Mouse (Mus musculus) regulatory T cell (primary cell): ENCODE measurements around the gene Gas7.

Experiments used
- in situ Hi-C: fragments of 300-600 bp; cut with MboI, MseI; formaldehyde crosslinking; loops from one replicate; pipeline ENCODE4 v1.15.1; 2025; ENCODE audit warnings: high pct_unique_total_duplicates

Gene Gas7

GRCm38 (mm10) chr11:67570947-67571346 is 115.7 kb downstream of the Gas7 start:
- in situ Hi-C loops = no loop called here

GRCm38 (mm10) chr11:67574344-67574743 is 119.1 kb downstream of the Gas7 start:
- in situ Hi-C loops = no loop called here

- in situ Hi-C loops = no loop called here
Measured at GRCm38 (mm10) chr11:67577472-67577871, 122.2 kb downstream of the Gas7 start.

GRCm38 (mm10) chr11:67577994-67578393 is 122.8 kb downstream of the Gas7 start:
- in situ Hi-C loops = no loop called here

- in situ Hi-C loops = no loop called here
Measured at GRCm38 (mm10) chr11:67579136-67579535, 123.9 kb downstream of the Gas7 start.

GRCm38 (mm10) chr11:67581549-67581948 is 126.3 kb downstream of the Gas7 start:
- in situ Hi-C loops = no loop called here

- in situ Hi-C loops = no loop called here
Measured at GRCm38 (mm10) chr11:67582570-67582969, 127.3 kb downstream of the Gas7 start.

- in situ Hi-C loops = no loop called here
Measured at GRCm38 (mm10) chr11:67585016-67585415, 129.8 kb downstream of the Gas7 start.

GRCm38 (mm10) chr11:67585629-67586028 is 130.4 kb downstream of the Gas7 start:
- in situ Hi-C loops = no loop called here

- in situ Hi-C loops = no loop called here
Measured at GRCm38 (mm10) chr11:67586231-67586994, 131.2 kb downstream of the Gas7 start.

GRCm38 (mm10) chr11:67588196-67588827 is 133.1 kb downstream of the Gas7 start:
- in situ Hi-C loops = no loop called here

GRCm38 (mm10) chr11:67588828-67589314 is 133.6 kb downstream of the Gas7 start:
- in situ Hi-C loops = no loop called here

GRCm38 (mm10) chr11:67596233-67596632 is 141.0 kb downstream of the Gas7 start:
- in situ Hi-C loops = no loop called here

GRCm38 (mm10) chr11:67596856-67597255 is 141.6 kb downstream of the Gas7 start:
- in situ Hi-C loops = no loop called here

GRCm38 (mm10) chr11:67597388-67597787 is 142.2 kb downstream of the Gas7 start:
- in situ Hi-C loops = no loop called here

GRCm38 (mm10) chr11:67599141-67599540 is 143.9 kb downstream of the Gas7 start:
- in situ Hi-C loops = no loop called here

- in situ Hi-C loops = no loop called here
Measured at GRCm38 (mm10) chr11:67600710-67601430, 145.6 kb downstream of the Gas7 start.

- in situ Hi-C loops = no loop called here
Measured at GRCm38 (mm10) chr11:67602711-67603369, 147.6 kb downstream of the Gas7 start.

GRCm38 (mm10) chr11:67604481-67604880 is 149.2 kb downstream of the Gas7 start:
- in situ Hi-C loops = no loop called here

GRCm38 (mm10) chr11:67608114-67608683 is 153.0 kb downstream of the Gas7 start:
- in situ Hi-C loops = no loop called here

GRCm38 (mm10) chr11:67612158-67612839 is 157.1 kb downstream of the Gas7 start:
- in situ Hi-C loops = no loop called here
